Mouse (Mus musculus) midbrain, embryonic 14.5 days (tissue): Measurements from ENCODE around the gene Spindoc. TPM values are rescaled to one million over a fixed set of nuclear protein-coding genes. Genes with fewer than 3 reads are reported as not detected.
"Not testable (repeated sequence)": the region's sequence is repeated elsewhere in the genome, so short reads cannot be mapped to it uniquely, and the experiment has no call there.

ENCODE experiments used
- ATAC-seq: fragments of 200-750 bp; cut with Nextera tagmentation; 2 replicates; pipeline ENCODE4 v1.8.0; 2017; ENCODE audit warnings: moderate number of reproducible peaks, moderate library complexity; ENCODE audit not compliant: low FRiP score, low TSS enrichment
- DNase-seq: peaks from one replicate; pipeline ENCODE4 v3.0.0-alpha.2; 2015
- H3K27ac ChIP-seq: fragments of 300-500 bp; sonication (generic); replicated peaks from 2 replicates; pipeline ENCODE4 v1.5.1; 2014; ENCODE audit warnings: mild to moderate bottlenecking, low read depth, low read length, moderate library complexity
- H3K27me3 ChIP-seq: fragments of 300-500 bp; sonication (generic); 2 replicates; pipeline ENCODE4 v1.6.1; 2014; ENCODE audit warnings: low read length, control low read depth, mixed read lengths; ENCODE audit not compliant: control insufficient read depth, insufficient read depth
- H3K36me3 ChIP-seq: fragments of 300-500 bp; sonication (generic); 2 replicates; pipeline ENCODE4 v1.6.1; 2014; ENCODE audit warnings: low read length, control low read depth; ENCODE audit not compliant: control insufficient read depth, insufficient read depth
- H3K4me1 ChIP-seq: fragments of 300-500 bp; sonication (generic); 2 replicates; pipeline ENCODE4 v1.6.1; 2014; ENCODE audit warnings: mild to moderate bottlenecking, antibody characterized with exemption, low read length, control low read depth; ENCODE audit not compliant: control insufficient read depth, insufficient read depth
- H3K4me2 ChIP-seq: fragments of 300-500 bp; sonication (generic); 2 replicates; pipeline ENCODE4 v1.6.1; 2014; ENCODE audit warnings: mild to moderate bottlenecking, low read length, moderate library complexity
- H3K4me3 ChIP-seq: fragments of 300-500 bp; sonication (generic); replicated peaks from 2 replicates; pipeline ENCODE4 v1.5.1; 2014; ENCODE audit warnings: low read depth, low read length
- H3K9ac ChIP-seq: fragments of 300-500 bp; sonication (generic); replicated peaks from 2 replicates; pipeline ENCODE4 v1.6.1; 2014; ENCODE audit warnings: mild to moderate bottlenecking, low read length, moderate library complexity
- H3K9me3 ChIP-seq: fragments of 300-500 bp; sonication (generic); 2 replicates; pipeline ENCODE4 v1.6.1; 2016; ENCODE audit warnings: low read length, control low read depth, mixed read lengths; ENCODE audit not compliant: control insufficient read depth
- WGBS: fragments of 180-500 bp; shearing (Covaris S2); extraction: QIAGEN DNeasy Blood & Tissue Kit; methylation state at CpG from one replicate; pipeline ENCODE4 v1.1.7; 2014; 5-methylcytosine and 5-hydroxymethylcytosine counted together
- polyA plus RNA-seq: library from polyadenylated mRNA; unstranded; fragments of >200 nt; fragmentation: Nextera tagmentation; extraction: Ambion mirVana; gene quantifications from 2 replicates; pipeline ENCODE4 v1.2.1, GENCODE M21; 2014

Spindoc gene
- polyA plus RNA-seq, 1 experiment from 2014 or later = 26.9 TPM

- no peak for ATAC-seq
- 0 out of 2 replicates have a peak, but pooled peaks cover under 1% of the 10 kb centered on the region for H3K36me3 ChIP-seq
Measured at GRCm38 (mm10) chr19:7381906-7382247, 917 bp downstream of the Spindoc start.

DNA sequence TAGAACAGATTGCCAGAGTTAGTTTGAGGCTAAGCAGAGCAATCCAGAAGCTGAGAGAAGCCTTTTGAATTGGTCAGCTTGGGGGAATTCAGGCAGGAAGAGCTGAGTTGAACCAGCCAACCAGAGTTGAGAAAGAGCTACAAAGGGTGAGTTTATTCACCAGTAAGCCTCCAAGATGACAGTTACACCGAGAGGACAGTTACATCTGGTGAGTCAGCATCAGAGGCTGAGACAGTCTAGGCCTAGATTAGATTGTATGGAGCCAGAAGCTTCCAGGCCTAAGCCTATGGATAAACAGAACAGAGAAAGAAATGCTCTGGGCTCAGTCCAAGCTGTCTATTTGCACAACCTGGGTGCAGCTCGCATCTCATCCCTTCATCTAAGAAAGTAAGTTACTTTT is 5.2 kb downstream of the Spindoc start:
- H3K36me3 ChIP-seq = peaks cover 42% of the 10 kb centered on the region
- H3K4me1 ChIP-seq = peaks cover 22% of the 10 kb centered on the region
- H3K9ac ChIP-seq = no peak overlapping the region
- no peak for DNase-seq
- ATAC-seq = no peak
- H3K27me3 ChIP-seq = no peaks in the 10 kb centered on the region
- no peaks in the 10 kb centered on the region for H3K9me3 ChIP-seq
- H3K4me3 ChIP-seq = no peak overlapping the region
- H3K4me2 ChIP-seq = no peak overlapping the region
- H3K27ac ChIP-seq = no peak overlapping the region
- 80% methylated on average over 2 of the region's 2 CpGs for WGBS

More at GRCm38 (mm10) chr19:7381906-7382247, 917 bp downstream of the Spindoc start:
- H3K4me3 ChIP-seq = peak overlapping the region; percentile 85
- H3K27ac ChIP-seq = peak overlapping the region; percentile 92
- H3K9ac ChIP-seq = peak overlapping the region; percentile 95
- H3K27me3 ChIP-seq = no peaks in the 10 kb centered on the region
- peaks cover 28% of the 10 kb centered on the region for H3K4me1 ChIP-seq
- under 1% methylated on average over 8 of the region's 8 CpGs for WGBS
- no peak for DNase-seq
- H3K4me2 ChIP-seq = peak overlapping the region; percentile 83
- H3K9me3 ChIP-seq = no peaks in the 10 kb centered on the region

GRCm38 (mm10) chr19:7374491-7374890 is 8.3 kb downstream of the Spindoc start:
- ATAC-seq (no peak), DNase-seq (no peak)
- Histone ChIP-seq H3K27me3 (no peaks in the 10 kb centered on the region), H3K4me2 (no peak overlapping the region), H3K4me1 (no peaks in the 10 kb centered on the region), H3K36me3 (peaks cover 71% of the 10 kb centered on the region), H3K9ac (no peak overlapping the region), H3K9me3 (no peaks in the 10 kb centered on the region), H3K4me3 (no peak overlapping the region), H3K27ac (no peak overlapping the region)
- over 99% methylated on average over 8 of the region's 8 CpGs for WGBS

DNA sequence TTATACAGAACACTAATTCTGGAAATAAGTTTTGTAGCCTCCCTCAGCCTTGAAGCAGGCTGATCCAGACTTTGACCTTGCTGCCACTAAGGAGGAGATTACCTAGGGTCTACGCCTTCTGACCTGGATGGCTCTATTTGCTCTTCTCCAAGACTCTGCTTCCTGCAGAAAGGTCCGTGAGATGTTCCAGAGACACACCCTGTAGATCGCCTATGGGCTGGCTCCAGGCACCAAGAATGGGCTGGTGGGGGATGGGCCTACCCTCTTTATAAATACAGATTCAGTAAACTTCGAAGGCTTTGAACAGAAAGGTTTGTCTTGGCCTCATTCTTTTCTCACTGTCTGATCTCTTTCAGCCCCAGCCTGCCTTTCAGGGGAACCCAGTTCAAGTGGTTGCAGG is 13.3 kb downstream of the Spindoc start:
- DNase-seq, H3K4me1 ChIP-seq, H3K9me3 ChIP-seq, H3K27me3 ChIP-seq, ATAC-seq, H3K27ac ChIP-seq, H3K4me2 ChIP-seq, H3K4me3 ChIP-seq, H3K9ac ChIP-seq: not testable (repeated sequence)
- 87% methylated on average over 4 of the region's 4 CpGs for WGBS
- peaks cover 84% of the 10 kb centered on the region for H3K36me3 ChIP-seq

DNA sequence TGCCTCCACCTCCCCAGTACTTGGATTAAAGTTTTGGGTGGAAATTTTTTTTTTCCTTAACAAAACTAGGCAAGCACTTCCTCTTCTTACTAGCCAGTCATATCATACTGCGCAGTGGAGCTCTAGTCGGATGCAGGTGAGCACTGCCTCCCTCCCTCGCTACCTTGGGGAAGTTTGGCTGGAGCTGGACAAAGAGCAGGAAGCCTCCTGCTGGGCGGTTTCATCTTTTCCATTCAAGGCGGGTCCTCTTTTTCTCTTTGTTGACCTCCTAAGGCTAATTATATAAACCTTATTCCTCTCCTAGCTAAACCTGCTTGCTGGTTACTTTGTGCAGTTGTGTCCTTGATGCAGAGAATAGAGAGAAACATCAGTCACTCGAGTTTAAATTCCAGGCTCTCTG is 29.2 kb downstream of the Spindoc start:
- H3K9me3 ChIP-seq = no peaks in the 10 kb centered on the region
- H3K4me2 ChIP-seq = no peak overlapping the region
- H3K4me1 ChIP-seq = no peaks in the 10 kb centered on the region
- DNase-seq (no peak), ATAC-seq (no peak)
- peaks cover 24% of the 10 kb centered on the region for H3K36me3 ChIP-seq
- H3K4me3 ChIP-seq = no peak overlapping the region
- whole genome bisulfite sequencing = 51% methylated on average over 6 of the region's 6 CpGs
- H3K9ac ChIP-seq = no peak overlapping the region
- no peaks in the 10 kb centered on the region for H3K27me3 ChIP-seq
- no peak overlapping the region for H3K27ac ChIP-seq

DNA sequence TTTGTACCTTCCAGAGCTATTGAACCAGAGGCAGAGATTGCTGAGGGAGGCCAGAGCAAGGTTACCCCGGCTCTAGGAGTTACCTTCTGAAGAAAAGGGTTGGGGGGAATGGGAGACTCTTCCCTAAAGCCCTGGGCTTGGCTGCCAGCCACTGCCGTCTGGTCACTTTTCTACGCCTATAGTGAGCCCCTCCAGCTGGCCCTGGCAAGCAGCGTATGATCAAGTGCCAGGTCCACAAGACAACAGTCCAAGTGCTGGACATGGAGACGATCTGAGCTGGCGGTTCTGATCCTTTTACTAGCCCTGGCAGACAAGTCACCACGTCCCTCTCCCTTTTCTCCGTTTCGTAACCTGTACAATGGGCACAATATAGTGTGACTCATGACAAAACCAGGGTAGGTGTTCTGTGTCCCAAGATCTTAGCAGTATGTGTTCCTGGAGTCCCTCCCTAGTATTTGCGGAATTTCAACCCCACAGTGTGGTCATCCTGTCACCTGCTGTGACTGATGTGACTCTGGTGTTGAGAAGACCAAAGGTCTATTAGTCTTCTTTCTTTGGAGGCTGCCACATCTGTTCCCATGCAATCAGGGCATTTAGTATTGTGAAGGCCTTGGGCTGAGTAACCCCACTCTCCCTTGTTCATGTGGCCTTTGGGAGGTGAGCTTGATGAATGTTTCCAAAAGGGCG is 29.8 kb downstream of the Spindoc start:
- no peaks in the 10 kb centered on the region for H3K27me3 ChIP-seq
- no peaks in the 10 kb centered on the region for H3K4me1 ChIP-seq
- H3K4me2 ChIP-seq = no peak overlapping the region
- no peak overlapping the region for H3K9ac ChIP-seq
- ATAC-seq = no peak
- H3K27ac ChIP-seq = no peak overlapping the region
- 77% methylated on average over 11 of the region's 11 CpGs for WGBS
- H3K4me3 ChIP-seq = no peak overlapping the region
- peaks cover 17% of the 10 kb centered on the region for H3K36me3 ChIP-seq
- peak; percentile 12 for DNase-seq
- no peaks in the 10 kb centered on the region for H3K9me3 ChIP-seq

DNA sequence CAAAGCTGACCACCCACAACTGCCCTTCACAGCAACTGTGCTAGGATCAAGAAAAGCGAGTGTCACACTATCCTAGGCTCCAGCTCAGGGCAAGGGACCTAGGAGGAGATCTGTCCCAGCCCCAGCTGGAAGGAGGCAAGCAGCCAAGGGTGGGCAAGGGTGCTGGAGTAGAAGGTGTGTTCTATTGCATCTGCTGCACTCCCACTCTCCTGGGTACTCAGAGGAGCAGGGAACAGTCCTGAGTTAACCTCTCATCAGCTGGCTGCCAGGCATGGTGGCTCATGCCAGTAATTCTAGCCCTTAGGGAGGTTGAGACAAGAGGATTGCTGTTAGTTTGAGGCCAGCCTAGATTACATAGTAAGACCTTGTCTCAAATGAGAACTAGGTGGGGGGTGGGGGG is 32.8 kb downstream of the Spindoc start:
- DNase-seq = no peak
- Histone ChIP-seq H3K4me1 (no peaks in the 10 kb centered on the region), H3K27me3 (no peaks in the 10 kb centered on the region), H3K27ac (no peak overlapping the region), H3K9ac (no peak overlapping the region), H3K4me3 (no peak overlapping the region), H3K9me3 (no peaks in the 10 kb centered on the region), H3K36me3 (no peaks in the 10 kb centered on the region), H3K4me2 (no peak overlapping the region)
- WGBS = 50% methylated on average over 1 of the region's 1 CpGs
- no peak for ATAC-seq

DNA sequence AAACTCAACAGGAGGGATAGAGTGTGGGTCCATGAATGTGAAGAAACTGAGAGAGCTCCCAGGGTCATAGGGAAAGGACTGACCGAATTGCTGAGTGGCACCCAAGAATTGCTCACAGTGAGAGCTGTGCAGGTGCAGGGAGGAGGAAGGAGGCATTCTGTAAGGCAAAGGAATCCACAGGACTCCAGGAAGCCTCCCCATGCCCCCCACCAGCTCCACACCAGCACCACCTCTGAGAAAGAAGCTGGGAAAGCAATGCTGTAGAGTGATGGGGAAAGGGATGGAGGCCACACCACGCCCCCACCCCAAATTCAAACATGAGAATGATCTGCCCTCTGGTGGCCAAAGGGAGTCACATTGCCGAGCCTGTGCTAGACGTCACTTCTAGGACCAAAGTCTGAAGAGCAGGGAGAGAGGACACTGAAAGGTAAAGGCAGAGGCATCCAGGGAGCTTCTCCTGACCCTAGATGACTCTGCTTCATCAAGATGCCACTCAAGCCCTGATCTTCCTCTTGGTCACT is 37.5 kb downstream of the Spindoc start:
- Histone ChIP-seq H3K4me1 (peaks cover 5% of the 10 kb centered on the region), H3K9me3 (no peaks in the 10 kb centered on the region), H3K9ac (0 out of 2 replicates have a peak overlapping the region, but pooled peaks have one; percentile 9), H3K4me3 (no peak overlapping the region), H3K36me3 (no peaks in the 10 kb centered on the region), H3K27me3 (no peaks in the 10 kb centered on the region), H3K4me2 (no peak overlapping the region), H3K27ac (no peak overlapping the region)
- WGBS = 23% methylated on average over 4 of the region's 4 CpGs
- DNase-seq (peak; percentile 92), ATAC-seq (no peak)

DNA sequence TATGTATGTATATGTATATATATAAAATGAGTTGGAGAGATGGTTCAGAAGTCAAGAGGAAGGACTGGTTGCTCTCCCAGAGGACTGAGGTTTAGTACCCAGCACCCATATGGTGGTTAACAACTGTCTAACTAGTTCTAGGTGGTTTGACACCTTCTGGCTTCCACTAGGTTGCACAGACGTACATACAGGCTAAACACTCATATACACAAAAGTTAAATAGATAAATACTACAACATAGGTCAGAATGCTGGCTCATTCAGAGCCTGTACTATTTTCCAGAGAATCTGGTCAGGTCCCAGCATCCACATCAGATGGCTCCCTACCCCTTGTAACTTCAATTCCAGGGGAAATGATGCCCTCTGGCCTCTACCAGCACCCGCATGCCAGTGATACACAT is 40.1 kb downstream of the Spindoc start:
- Histone ChIP-seq H3K9me3 (no peaks in the 10 kb centered on the region), H3K27me3 (no peaks in the 10 kb centered on the region), H3K4me2 (no peak overlapping the region), H3K36me3 (no peaks in the 10 kb centered on the region), H3K4me1 (peaks cover 24% of the 10 kb centered on the region), H3K4me3 (no peak overlapping the region), H3K9ac (no peak overlapping the region), H3K27ac (no peak overlapping the region)
- DNase-seq (no peak), ATAC-seq (no peak)
- WGBS = 75% methylated on average over 2 of the region's 2 CpGs
